In genomic region chr13:49845663-49846062, GRCm38 (mm10) we compare ENCODE assay signal across 36 mouse cellular contexts. TPM values are rescaled to one million over a fixed set of nuclear protein-coding genes. Genes with fewer than 3 reads are reported as not detected.
"Had no signal": no experiment of that assay in that cellular context is flagged by ENCODE, and none has a peak within 500 bp of the region (broad histone marks: within the 10 kb centered on the region; RNA-seq: fewer than 3 reads in every experiment).

No protein-coding gene starts in this region.

- H3K27me3 ChIP-seq: heart, embryonic 12.5 days; hindbrain, embryonic 12.5 days; intestine, embryonic 15.5 days; limb, embryonic 12.5 days; liver, embryonic 12.5 days had no signal

- H3K27ac ChIP-seq: gastrocnemius, adult 2 months; heart, adult 2 months; hindbrain, embryonic 10.5 days; hindbrain, embryonic 12.5 days; hindbrain, embryonic 14.5 days; intestine, embryonic 15.5 days; layer of hippocampus, adult 2 months; left cerebral cortex, adult 2 months; limb, embryonic 10.5 days; limb, embryonic 12.5 days; liver, embryonic 12.5 days had no signal

- H3K36me3 ChIP-seq: heart, embryonic 12.5 days; hindbrain, embryonic 10.5 days; hindbrain, embryonic 12.5 days; intestine, embryonic 15.5 days; limb, embryonic 10.5 days; limb, embryonic 12.5 days; liver, embryonic 12.5 days had no signal

- H3K4me1 ChIP-seq: hindbrain, embryonic 10.5 days; hindbrain, embryonic 12.5 days; intestine, embryonic 15.5 days; limb, embryonic 10.5 days; limb, embryonic 12.5 days; liver, embryonic 12.5 days had no signal

- H3K4me3 ChIP-seq: gastrocnemius, adult 2 months; heart, adult 2 months; heart, embryonic 12.5 days; hindbrain, embryonic 10.5 days; hindbrain, embryonic 12.5 days; intestine, embryonic 15.5 days; layer of hippocampus, adult 2 months; left cerebral cortex, adult 2 months; limb, embryonic 10.5 days; limb, embryonic 12.5 days; liver, embryonic 12.5 days had no signal

- H3K9me3 ChIP-seq: intestine, embryonic 15.5 days; limb, embryonic 10.5 days; liver, embryonic 12.5 days had no signal

- DNase-seq: gastrocnemius, adult 2 months; gastrocnemius, postnatal 10 days; gastrocnemius, postnatal 25 days; heart, adult 2 months; heart, postnatal 10 days; heart, postnatal 4 days; kidney, adult 18-20 months; kidney, adult 8-10 months; kidney, postnatal 10 days; kidney, postnatal 25 days; kidney, postnatal 4 days; liver had no signal

- ATAC-seq: hindbrain, embryonic 16.5 days; inflammation-experienced regulatory T-cells, adult 6 months; intestine, embryonic 15.5 days; intestine, postnatal 0 days; liver, embryonic 12.5 days had no signal

- H3K9ac ChIP-seq: heart, embryonic 12.5 days; hindbrain, embryonic 12.5 days; hindbrain, embryonic 14.5 days; intestine, embryonic 15.5 days; limb, embryonic 12.5 days; liver, embryonic 12.5 days had no signal

- H3K4me2 ChIP-seq: heart, embryonic 12.5 days; hindbrain, embryonic 12.5 days; hindbrain, embryonic 14.5 days; intestine, embryonic 15.5 days; limb, embryonic 12.5 days; liver, embryonic 12.5 days had no signal

RNA-seq across cellular contexts. Expression of gene Gm30302, which starts 46.9 kb away (rescaled TPM):
- total RNA-seq: gastrocnemius, adult 2 months; gastrocnemius, postnatal 10 days; gastrocnemius, postnatal 25 days; gastrocnemius, postnatal 4 days; granulocyte monocyte progenitor cell, adult 5-6 weeks; layer of hippocampus, adult 2 months; layer of hippocampus, postnatal 10 days; layer of hippocampus, postnatal 25 days; left cerebral cortex, adult 2 months; left cerebral cortex, postnatal 14 days; left cerebral cortex, postnatal 36 days had no signal
- polyA plus RNA-seq: frontal cortex, adult 2 months; heart, embryonic 12.5 days; heart, embryonic 16.5 days; hindbrain, embryonic 10.5 days; hindbrain, embryonic 12.5 days; hindbrain, embryonic 16.5 days; inflammation-experienced regulatory T-cells, adult 6 months; intestine, embryonic 15.5 days; intestine, postnatal 0 days; kidney, embryonic 14.5 days; kidney, embryonic 16.5 days; limb, embryonic 10.5 days; limb, embryonic 12.5 days; limb, embryonic 14.5 days; liver, embryonic 12.5 days had no signal
